Mouse (Mus musculus) C2C12 (cell line): ENCODE results near the gene Odc1.

Source experiments
- CTCF ChIP-seq: IDR thresholded peaks from one replicate; pipeline ENCODE4 v1.5.1; 2011; ENCODE audit not compliant: control insufficient read depth, insufficient read depth, insufficient read length
- MAX ChIP-seq: IDR thresholded peaks from one replicate; pipeline ENCODE4 v1.6.1; 2011; ENCODE audit warnings: mild to moderate bottlenecking, control low read depth
- MYOG ChIP-seq: IDR thresholded peaks from one replicate; pipeline ENCODE4 v1.6.1; 2011; ENCODE audit not compliant: control insufficient read depth, insufficient read length; ENCODE audit errors: extremely low read depth
- USF1 ChIP-seq: IDR thresholded peaks from one replicate; pipeline ENCODE4 v1.6.1; 2011; ENCODE audit warnings: low read depth, mild to moderate bottlenecking, control low read depth, moderate library complexity

DNA sequence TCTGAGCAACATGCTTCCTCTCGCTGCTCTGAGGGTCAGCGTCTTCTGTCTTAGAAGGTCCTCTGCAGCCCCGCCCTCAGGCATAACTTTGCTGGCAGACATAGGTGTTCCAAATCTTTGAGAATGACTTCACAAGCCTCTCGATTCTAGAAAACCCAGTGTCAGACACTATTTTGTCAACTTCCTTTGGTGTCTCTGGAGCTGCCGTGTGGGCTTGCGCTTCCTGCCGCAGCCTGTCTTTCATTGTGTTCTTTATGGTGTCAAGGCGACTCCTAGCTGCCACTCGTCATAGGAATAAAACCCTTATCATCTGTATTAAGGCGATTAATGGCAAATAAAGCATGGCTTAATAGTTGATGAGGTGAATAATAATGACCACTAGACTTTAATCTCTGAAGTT lies 24.0 kb downstream of the Odc1 start:
- TF ChIP-seq USF1 (no peak), CTCF (no peak), MAX (no peak), MYOG (no peak)
